Mouse (Mus musculus) CH12.LX (cell line): ENCODE measurements around the gene 5330417C22Rik. TPM values are rescaled to one million over a fixed set of nuclear protein-coding genes. Genes with fewer than 3 reads are reported as not detected.

ENCODE experiments used
- DNase-seq: peaks from one replicate; pipeline ENCODE4 v3.0.0-alpha.2; 2013; ENCODE audit errors: extremely low read depth
- H3K27ac ChIP-seq: 2 replicates; pipeline ENCODE4 v1.5.1; 2012; ENCODE audit warnings: low read depth, mild to moderate bottlenecking, control low read depth, moderate library complexity; ENCODE audit not compliant: insufficient read depth
- H3K27me3 ChIP-seq: replicated peaks from 2 replicates; pipeline ENCODE3; 2012; ENCODE audit warnings: inconsistent platforms
- H3K36me3 ChIP-seq, 2 experiments: replicated peaks in 1 of 2; 2 replicates each; pipeline versions ENCODE3 to v1.6.1; 2012; ENCODE audit warnings: inconsistent platforms in 1 of 2, low read length in 1 of 2, mild to moderate bottlenecking in 1 of 2, mixed read lengths in 1 of 2, moderate library complexity in 1 of 2; ENCODE audit not compliant: control insufficient read depth in 1 of 2, insufficient read depth in 1 of 2
- H3K4me1 ChIP-seq, 2 experiments: 2 replicates each; pipeline ENCODE4 v1.6.1; 2012; ENCODE audit warnings: inconsistent platforms in 1 of 2, moderate library complexity in 1 of 2; ENCODE audit not compliant: insufficient read depth in 2 of 2, control insufficient read depth in 1 of 2
- H3K4me2 ChIP-seq: 2 replicates; pipeline ENCODE4 v1.6.1; 2012; ENCODE audit warnings: low read depth, mild to moderate bottlenecking, control low read depth; ENCODE audit not compliant: poor library complexity, insufficient read depth, severe bottlenecking
- H3K4me3 ChIP-seq, 3 experiments: fragments of 150-350 bp in 1 of 3; sonication (generic) in 1 of 3; replicated peaks in 1 of 3; 2 replicates each; pipeline versions ENCODE3 to v1.5.1; 2011 to 2012; ENCODE audit warnings: low read depth in 2 of 3, low read length in 2 of 3, mild to moderate bottlenecking in 2 of 3, moderate library complexity in 2 of 3, control low read depth in 1 of 3, improper control_type of control experiment in 1 of 3, inconsistent platforms in 1 of 3, mixed read lengths in 1 of 3; ENCODE audit not compliant: poor library complexity in 1 of 3
- H3K79me2 ChIP-seq: replicated peaks from 2 replicates; pipeline ENCODE4 v1.6.1; 2012; ENCODE audit warnings: mild to moderate bottlenecking, moderate library complexity; ENCODE audit not compliant: control insufficient read depth, poor library complexity, insufficient read depth, severe bottlenecking; ENCODE audit errors: extremely low read depth
- H3K9ac ChIP-seq: 2 replicates; pipeline ENCODE4 v1.6.1; 2012; ENCODE audit warnings: low read depth, mild to moderate bottlenecking, control low read depth, moderate library complexity; ENCODE audit not compliant: insufficient read depth
- H3K9me3 ChIP-seq: replicated peaks from 2 replicates; pipeline ENCODE3; 2012; ENCODE audit warnings: low read length, inconsistent platforms, mixed read lengths
- BHLHE40 ChIP-seq: IDR thresholded peaks from 2 replicates; pipeline ENCODE4 v1.6.1; 2011; ENCODE audit warnings: mild to moderate bottlenecking, low read depth, low read length, improper control_type of control experiment
- CHD1 ChIP-seq: IDR thresholded peaks from 2 replicates; pipeline ENCODE4 v1.6.1; 2012; ENCODE audit warnings: low read depth, low read length, improper control_type of control experiment, inconsistent platforms
- CHD2 ChIP-seq: IDR thresholded peaks from 2 replicates; pipeline ENCODE4 v1.6.1; 2011; ENCODE audit warnings: low read length, improper control_type of control experiment
- CTCF ChIP-seq, 2 experiments: IDR thresholded peaks in 1 of 2; conservative IDR thresholded peaks in 1 of 2; 2 replicates each; pipeline ENCODE4 v1.5.1; 2011 to 2012; ENCODE audit warnings: low read depth in 2 of 2, low read length in 2 of 2, improper control_type of control experiment in 1 of 2, inconsistent platforms in 1 of 2, mild to moderate bottlenecking in 1 of 2, moderate library complexity in 1 of 2
- ELF1 ChIP-seq: IDR thresholded peaks from 2 replicates; pipeline ENCODE4 v1.6.1; 2014; ENCODE audit warnings: low read depth, mild to moderate bottlenecking, inconsistent platforms, low read length, improper control_type of control experiment
- EP300 ChIP-seq: IDR thresholded peaks from 2 replicates; pipeline ENCODE4 v1.6.1; 2011; ENCODE audit warnings: low read length, improper control_type of control experiment
- ETS1 ChIP-seq: conservative IDR thresholded peaks from 2 replicates; pipeline ENCODE4 v1.6.1; 2012; ENCODE audit warnings: low read depth, mild to moderate bottlenecking, inconsistent platforms, low read length, improper control_type of control experiment, moderate library complexity
- GABPA ChIP-seq: IDR thresholded peaks from 2 replicates; pipeline ENCODE4 v1.6.1; 2012; ENCODE audit warnings: low read depth, low read length, improper control_type of control experiment, inconsistent platforms; ENCODE audit not compliant: insufficient replicate concordance
- HCFC1 ChIP-seq: IDR thresholded peaks from 2 replicates; pipeline ENCODE4 v1.6.1; 2012; ENCODE audit warnings: low read depth, mild to moderate bottlenecking, inconsistent platforms, low read length, improper control_type of control experiment
- JUN ChIP-seq: IDR thresholded peaks from 2 replicates; pipeline ENCODE4 v1.6.1; 2011; ENCODE audit warnings: low read depth, mild to moderate bottlenecking, low read length, improper control_type of control experiment, moderate library complexity; ENCODE audit not compliant: insufficient read depth
- JUND ChIP-seq: conservative IDR thresholded peaks from 2 replicates; pipeline ENCODE4 v1.6.1; 2011; ENCODE audit warnings: low read depth, low read length, improper control_type of control experiment
- KAT2A ChIP-seq: IDR thresholded peaks from 2 replicates; pipeline ENCODE4 v1.6.1; 2012; ENCODE audit warnings: low read length, improper control_type of control experiment, inconsistent platforms; ENCODE audit not compliant: insufficient replicate concordance
- MAFK ChIP-seq: IDR thresholded peaks from 2 replicates; pipeline ENCODE4 v1.6.1; 2011; ENCODE audit warnings: low read length, improper control_type of control experiment; ENCODE audit not compliant: insufficient replicate concordance
- MAX ChIP-seq: IDR thresholded peaks from 2 replicates; pipeline ENCODE4 v1.6.1; 2011; ENCODE audit warnings: low read length, improper control_type of control experiment
- MAZ ChIP-seq: IDR thresholded peaks from 2 replicates; pipeline ENCODE4 v1.6.1; 2012; ENCODE audit warnings: low read depth, mild to moderate bottlenecking, inconsistent platforms, low read length, improper control_type of control experiment, moderate library complexity
- MEF2A ChIP-seq: IDR thresholded peaks from 2 replicates; pipeline ENCODE4 v1.6.1; 2014; ENCODE audit warnings: low read depth, mild to moderate bottlenecking, inconsistent platforms, low read length, improper control_type of control experiment, borderline replicate concordance
- MXI1 ChIP-seq: IDR thresholded peaks from 2 replicates; pipeline ENCODE4 v1.6.1; 2011; ENCODE audit warnings: mild to moderate bottlenecking, low read depth, low read length, improper control_type of control experiment
- MYC ChIP-seq: IDR thresholded peaks from 2 replicates; pipeline ENCODE4 v1.6.1; 2011; ENCODE audit warnings: low read depth, mild to moderate bottlenecking, improper control_type of control experiment, low read length
- NELFE ChIP-seq: IDR thresholded peaks from 2 replicates; pipeline ENCODE4 v1.6.1; 2011; ENCODE audit warnings: low read depth, low read length, improper control_type of control experiment
- NRF1 ChIP-seq: IDR thresholded peaks from 2 replicates; pipeline ENCODE4 v1.6.1; 2014; ENCODE audit warnings: low read depth, mild to moderate bottlenecking, inconsistent platforms, low read length, improper control_type of control experiment, moderate library complexity
- PAX5 ChIP-seq: IDR thresholded peaks from 2 replicates; pipeline ENCODE4 v1.6.1; 2012; ENCODE audit warnings: low read length, inconsistent platforms, mixed read lengths
- POLR2A ChIP-seq: IDR thresholded peaks from 2 replicates; pipeline ENCODE4 v1.6.1; 2011; ENCODE audit warnings: low read depth, mild to moderate bottlenecking, improper control_type of control experiment, low read length
- POLR2AphosphoS2 ChIP-seq: IDR thresholded peaks from 2 replicates; pipeline ENCODE4 v1.6.1; 2011; ENCODE audit warnings: low read depth, low read length, improper control_type of control experiment
- RAD21 ChIP-seq: IDR thresholded peaks from 2 replicates; pipeline ENCODE4 v1.6.1; 2011; ENCODE audit warnings: low read depth, mild to moderate bottlenecking, low read length, improper control_type of control experiment, moderate library complexity
- SIN3A ChIP-seq: IDR thresholded peaks from 2 replicates; pipeline ENCODE4 v1.6.1; 2012; ENCODE audit warnings: low read length, improper control_type of control experiment, inconsistent platforms
- SMC3 ChIP-seq: IDR thresholded peaks from 2 replicates; pipeline ENCODE4 v1.6.1; 2011; ENCODE audit warnings: low read depth, low read length, improper control_type of control experiment
- TBP ChIP-seq: conservative IDR thresholded peaks from 2 replicates; pipeline ENCODE4 v1.6.1; 2011; ENCODE audit warnings: low read depth, low read length, improper control_type of control experiment
- TCF12 ChIP-seq: IDR thresholded peaks from 2 replicates; pipeline ENCODE4 v1.6.1; 2014; ENCODE audit warnings: low read depth, mild to moderate bottlenecking, inconsistent platforms, low read length, improper control_type of control experiment
- UBTF ChIP-seq: IDR thresholded peaks from 2 replicates; pipeline ENCODE4 v1.6.1; 2012; ENCODE audit warnings: low read depth, mild to moderate bottlenecking, inconsistent platforms, low read length, improper control_type of control experiment, moderate library complexity
- USF1 ChIP-seq: IDR thresholded peaks from 2 replicates; pipeline ENCODE4 v1.6.1; 2014; ENCODE audit warnings: low read depth, mild to moderate bottlenecking, inconsistent platforms, low read length, improper control_type of control experiment
- USF2 ChIP-seq: conservative IDR thresholded peaks from 2 replicates; pipeline ENCODE4 v1.6.1; 2011; ENCODE audit warnings: low read depth, low read length, improper control_type of control experiment
- ZKSCAN1 ChIP-seq: IDR thresholded peaks from 2 replicates; pipeline ENCODE4 v1.6.1; 2012; ENCODE audit warnings: low read depth, inconsistent platforms, low read length, improper control_type of control experiment, borderline replicate concordance
- ZMIZ1 ChIP-seq: IDR thresholded peaks from 2 replicates; pipeline ENCODE4 v1.6.1; 2012; ENCODE audit warnings: low read depth, mild to moderate bottlenecking, inconsistent platforms, low read length, improper control_type of control experiment
- ZNF384 ChIP-seq: IDR thresholded peaks from 2 replicates; pipeline ENCODE4 v1.6.1; 2012; ENCODE audit warnings: low read depth, low read length, improper control_type of control experiment, inconsistent platforms
- dilution Hi-C: fragments of 300-500 bp; cut with MboI; formaldehyde crosslinking; loops from 2 replicates; pipeline ENCODE4 v1.14.3; 2020; ENCODE audit warnings: low sequenced_read_pairs; ENCODE audit not compliant: extremely low pct_unique_long_range_greater_than_20kb, extremely low pct_ligation_motif_present
- in situ Hi-C: fragments of 300-500 bp; cut with MboI; formaldehyde crosslinking; loops from 3 replicates; pipeline ENCODE4 v1.14.3; 2019; ENCODE audit warnings: low sequenced_read_pairs, low pct_ligation_motif_present, low pct_unique_long_range_greater_than_20kb, mixed read lengths
- polyA plus RNA-seq: library from polyadenylated mRNA; unstranded; fragments of >175 nt; gene quantifications from 2 replicates; pipeline ENCODE4 v1.2.1, GENCODE M21; 2012; ENCODE audit warnings: low read depth; ENCODE audit not compliant: insufficient read length
- total RNA-seq, 2 experiments: library from RNA; depleted of rRNA; stranded (reverse); fragments of 300-350 nt in 1 of 2; fragments of >200 nt in 1 of 2; gene quantifications; 2 replicates each; pipeline ENCODE4 v1.2.3; 2012 to 2014

Gene 5330417C22Rik
- total and polyA plus RNA-seq, 3 experiments: 0.05 to 0.27 (median 0.17) TPM

DNA sequence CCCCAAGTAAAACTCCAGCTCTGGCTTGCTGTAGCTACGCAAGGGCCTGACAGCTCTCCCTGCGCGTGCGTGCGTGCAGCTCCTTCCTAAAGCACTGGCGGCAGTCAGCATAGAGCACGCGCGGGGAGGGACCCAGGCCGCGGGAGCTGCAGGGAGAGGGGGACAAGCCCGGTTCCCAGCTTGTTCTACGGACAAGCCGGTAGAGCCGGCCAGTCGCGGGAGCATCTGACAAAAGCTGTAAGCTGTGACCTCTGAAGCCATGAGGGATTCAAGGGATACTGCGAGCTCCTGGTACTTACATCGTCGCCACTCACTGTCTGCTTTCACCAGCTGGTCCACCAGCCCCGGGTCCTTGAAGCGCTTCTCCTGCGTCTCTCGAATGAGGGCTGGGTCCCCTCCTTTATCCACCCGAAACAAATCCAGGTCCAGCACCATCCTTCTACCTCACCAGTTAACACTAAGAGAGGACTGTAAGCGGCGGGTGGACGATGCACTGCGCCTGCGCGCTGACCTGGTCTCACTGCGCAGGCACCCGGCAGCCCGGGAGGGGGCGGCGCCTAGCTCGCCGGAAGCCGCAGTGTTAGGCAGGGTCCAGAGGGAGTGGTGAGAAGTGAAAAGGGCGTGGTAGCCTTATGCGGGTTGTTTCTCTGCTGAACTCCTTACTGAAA, 91.5 kb downstream of the 5330417C22Rik start, which contains the start of gene Sars (continued):
- TF ChIP-seq MYC (no peak), JUND (no peak), GABPA (no peak), RAD21 (no peak), USF1 (no peak), POLR2A (peak; percentile 87), CHD1 (0 out of 2 replicates have a peak, but pooled peaks have one; percentile 36), ZKSCAN1 (no peak), NELFE (peak; percentile 87), ETS1 (no peak), SIN3A (peak; percentile 89; the same call in 1 of the 2 replicates), EP300 (no peak), HCFC1 (peak; percentile 53)
- TF ChIP-seq, all 38 proteins: peak for 14

DNA sequence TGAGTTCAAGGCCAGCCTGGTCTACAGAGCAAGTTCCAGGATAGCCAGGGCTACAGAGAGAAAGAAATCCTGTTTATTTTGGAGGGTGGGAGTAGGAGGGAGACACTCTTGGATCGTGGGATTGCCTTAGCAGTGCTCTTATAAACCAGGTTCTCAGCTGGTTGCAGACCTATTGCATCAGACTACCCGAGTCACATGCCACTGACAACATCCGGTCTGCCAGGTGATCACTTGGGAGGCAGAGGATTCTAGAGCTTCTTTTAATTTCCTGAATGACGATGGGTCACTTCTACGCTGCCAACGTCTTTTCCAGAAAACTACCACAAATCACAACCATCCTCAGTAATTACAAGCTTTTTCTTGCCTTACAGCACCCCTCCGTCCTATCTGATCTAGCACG, 92.3 kb downstream of the 5330417C22Rik start:
- DNase-seq: peak; percentile 88
- peak overlapping the region; percentile 89 for H3K27ac ChIP-seq
- H3K36me3 ChIP-seq: peaks cover 15 to 35% of the 10 kb centered on the region in 2 experiments
- peak overlapping the region; percentile 100 for H3K9ac ChIP-seq
- H3K27me3 ChIP-seq: peaks cover 4% of the 10 kb centered on the region
- H3K79me2 ChIP-seq: peaks cover 55% of the 10 kb centered on the region
- peaks cover 17 to 53% of the 10 kb centered on the region in 2 experiments for H3K4me1 ChIP-seq
- H3K9me3 ChIP-seq: no peaks in the 10 kb centered on the region
- in situ Hi-C loops: no loop called here
- peak overlapping the region; percentile 83 to 94 (median 86) for H3K4me3 ChIP-seq
- dilution Hi-C loops: no loop called here
- H3K4me2 ChIP-seq: peak overlapping the region; percentile 90; the same call in 1 of the 2 replicates
- TF ChIP-seq GABPA (no peak), ELF1 (no peak), TCF12 (peak; percentile 87), MXI1 (peak; percentile 7), POLR2AphosphoS2 (peak; percentile 63; the same call in 1 of the 2 replicates), TBP (peak; percentile 96), MAX (peak; percentile 97), USF1 (peak; percentile 89), USF2 (peak; percentile 89), PAX5 (no peak), MAZ (no peak), KAT2A (0 out of 2 replicates have a peak, but pooled peaks have one; percentile 18), CHD1 (no peak), POLR2A (peak; percentile 61; the same call in 1 of the 2 replicates), CTCF (conservative IDR thresholded peaks at IDR 0.05 in 1 of 2, IDR thresholded peaks at IDR 0.05 in 1 of 2; ENCODE audit: low read depth in 2 of 2, low read length in 2 of 2) (no peak), SMC3 (no peak), CHD2 (no peak), NELFE (peak; percentile 71), JUND (0 out of 2 replicates have a peak, but pooled peaks have one; percentile 24), MYC (peak; percentile 97; the same call in 1 of the 2 replicates), ZMIZ1 (peak; percentile 73; the same call in 1 of the 2 replicates), HCFC1 (peak; percentile 73), RAD21 (no peak), ZNF384 (no peak), JUN (no peak), SIN3A (peak; percentile 99), EP300 (peak; percentile 30; the same call in 1 of the 2 replicates), MEF2A (no peak), BHLHE40 (peak; percentile 92), UBTF (no peak), NRF1 (no peak), MAFK (no peak)
